Mouse (Mus musculus) T-helper 2 cell (primary cell): ENCODE measurements around the gene Slc5a10.

ENCODE experiments used
- in situ Hi-C: fragments of 300-600 bp; cut with MboI, MseI; formaldehyde crosslinking; loops from one replicate; pipeline ENCODE4 v1.15.1; 2025; ENCODE audit warnings: high pct_unique_total_duplicates

The Slc5a10 gene

GRCm38 (mm10) chr11:61720636-61721035, at the start of gene Slc5a10:
TSS of gene Slc5a10 (minus strand) at chr11:61720826.
- in situ Hi-C loops = no loop called here

- in situ Hi-C loops = no loop called here
Measured at GRCm38 (mm10) chr11:61761584-61762407, 41.2 kb upstream of the Slc5a10 start, which contains the start of gene Prpsap2. TSS of gene Prpsap2 (minus strand) at chr11:61762088.

GRCm38 (mm10) chr11:61760518-61760917, 39.9 kb upstream of the Slc5a10 start:
- in situ Hi-C loops = no loop called here

- in situ Hi-C loops = no loop called here
Measured at GRCm38 (mm10) chr11:61757151-61757550, 36.5 kb upstream of the Slc5a10 start.

GRCm38 (mm10) chr11:61751612-61752011, 31.0 kb upstream of the Slc5a10 start:
- in situ Hi-C loops = no loop called here

- in situ Hi-C loops = no loop called here
Measured at GRCm38 (mm10) chr11:61747161-61747560, 26.5 kb upstream of the Slc5a10 start.

GRCm38 (mm10) chr11:61745781-61746180, 25.2 kb upstream of the Slc5a10 start:
- in situ Hi-C loops = no loop called here

- in situ Hi-C loops = no loop called here
Measured at GRCm38 (mm10) chr11:61744460-61744859, 23.8 kb upstream of the Slc5a10 start.

- in situ Hi-C loops = no loop called here
Measured at GRCm38 (mm10) chr11:61743768-61744167, 23.1 kb upstream of the Slc5a10 start.

GRCm38 (mm10) chr11:61740500-61740899, 19.9 kb upstream of the Slc5a10 start:
- in situ Hi-C loops = no loop called here

GRCm38 (mm10) chr11:61737290-61737689, 16.7 kb upstream of the Slc5a10 start:
- in situ Hi-C loops = no loop called here

- in situ Hi-C loops = no loop called here
Measured at GRCm38 (mm10) chr11:61732672-61733071, 12.0 kb upstream of the Slc5a10 start.

GRCm38 (mm10) chr11:61728037-61728436, 7.4 kb upstream of the Slc5a10 start:
- in situ Hi-C loops = no loop called here

GRCm38 (mm10) chr11:61722077-61722476, 1.5 kb upstream of the Slc5a10 start:
- in situ Hi-C loops = no loop called here

GRCm38 (mm10) chr11:61719826-61720225, 800 bp downstream of the Slc5a10 start:
- in situ Hi-C loops = loop anchor here (5.0 kb wide), 1 partner anchor 93 kb away; no protein-coding TSS in a partner anchor

- in situ Hi-C loops = loop anchor here (5.0 kb wide), 1 partner anchor 92 kb away; no protein-coding TSS in a partner anchor
Measured at GRCm38 (mm10) chr11:61719387-61719786, 1.2 kb downstream of the Slc5a10 start.

- in situ Hi-C loops = loop anchor here (5.0 kb wide), 1 partner anchor 91 kb away; no protein-coding TSS in a partner anchor
Measured at GRCm38 (mm10) chr11:61717990-61718389, 2.6 kb downstream of the Slc5a10 start.

- in situ Hi-C loops = loop anchor here (5.0 kb wide), 1 partner anchor 88 kb away; no protein-coding TSS in a partner anchor
Measured at GRCm38 (mm10) chr11:61715130-61715529, 5.5 kb downstream of the Slc5a10 start.

- in situ Hi-C loops = loop anchor here (5.0 kb wide), 1 partner anchor 87 kb away; no protein-coding TSS in a partner anchor
Measured at GRCm38 (mm10) chr11:61714346-61715117, 6.1 kb downstream of the Slc5a10 start.

GRCm38 (mm10) chr11:61713157-61713855, 7.3 kb downstream of the Slc5a10 start:
- in situ Hi-C loops = no loop called here

- in situ Hi-C loops = no loop called here
Measured at GRCm38 (mm10) chr11:61708928-61709327, 11.7 kb downstream of the Slc5a10 start.

- in situ Hi-C loops = no loop called here
Measured at GRCm38 (mm10) chr11:61706232-61706631, 14.4 kb downstream of the Slc5a10 start.
